Comparison of ENCODE assay signal across 14 mouse cellular contexts in the genomic region with DNA sequence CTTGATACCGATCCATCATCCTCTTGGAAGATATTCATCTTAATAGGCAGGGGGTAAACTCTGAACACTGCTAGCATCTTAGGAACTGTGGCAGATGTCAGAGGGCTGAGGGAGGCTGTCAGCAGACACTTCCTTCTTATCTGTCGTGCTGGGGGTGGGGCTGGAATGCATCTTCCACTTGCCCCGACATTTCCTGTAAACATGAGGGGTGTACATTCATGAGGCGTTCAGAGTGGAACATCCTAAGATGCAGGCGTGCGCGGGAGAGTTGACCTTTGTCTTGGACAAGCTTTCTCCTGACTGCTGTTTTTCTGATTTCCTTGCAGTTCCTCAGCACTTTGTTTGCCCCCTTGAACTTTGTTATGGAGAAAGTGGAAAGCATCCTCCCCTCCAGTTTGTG.
DNase-seq lines count a peak whose midpoint lies in the region; ATAC-seq and TF ChIP-seq lines count a peak whose summit lies in the region.
"Had no signal": no experiment of that assay in that cellular context is flagged by ENCODE, and none has a peak within 500 bp of the region (broad histone marks: within the 10 kb centered on the region; RNA-seq: fewer than 3 reads in every experiment).

No protein-coding gene starts in this region.

- no peak overlapping the region for H3K9ac ChIP-seq in heart, embryonic 13.5 days
- no peak overlapping the region for H3K9ac ChIP-seq in lung, embryonic 14.5 days
- H3K9ac ChIP-seq in liver, embryonic 12.5 days = no peak overlapping the region
- H3K9ac ChIP-seq: midbrain, embryonic 12.5 days; neural tube, embryonic 12.5 days had no signal

- no peak overlapping the region for H3K4me3 ChIP-seq in heart, embryonic 13.5 days
- no peak overlapping the region for H3K4me3 ChIP-seq in lung, embryonic 14.5 days (ENCODE audit: low read depth, low read length)
- H3K4me3 ChIP-seq in liver, embryonic 12.5 days = no peak overlapping the region
- H3K4me3 ChIP-seq: midbrain, embryonic 12.5 days; neural tube, embryonic 12.5 days had no signal

- H3K27me3 ChIP-seq in heart, embryonic 13.5 days (replicated peaks) = no peaks in the 10 kb centered on the region
- H3K27me3 ChIP-seq in lung, embryonic 14.5 days (ENCODE audit: insufficient read depth, low read length) = no peaks in the 10 kb centered on the region
- H3K27me3 ChIP-seq in liver, embryonic 12.5 days (replicated peaks) = no peaks in the 10 kb centered on the region
- H3K27me3 ChIP-seq: midbrain, embryonic 12.5 days; neural tube, embryonic 12.5 days had no signal

- peaks cover 14% of the 10 kb centered on the region; the same call in 1 of the 2 replicates for H3K36me3 ChIP-seq in heart, embryonic 13.5 days
- H3K36me3 ChIP-seq in lung, embryonic 14.5 days (ENCODE audit: insufficient read depth) = peaks cover 5% of the 10 kb centered on the region; the same call in 1 of the 2 replicates
- H3K36me3 ChIP-seq in liver, embryonic 12.5 days = peaks cover 3% of the 10 kb centered on the region; the same call in 1 of the 2 replicates

- TF ChIP-seq CTCF in lung, embryonic 14.5 days (IDR thresholded peaks at IDR 0.05; ENCODE audit: low read depth) = no peak

- intact Hi-C loops in heart, postnatal 10 days (cut with DNase I) = no loop called here

- 18% methylated on average over 7 of the region's 7 CpGs for WGBS in heart, embryonic 13.5 days
- 20% methylated on average over 7 of the region's 7 CpGs for WGBS in lung, embryonic 14.5 days
- WGBS in liver, embryonic 12.5 days (ENCODE audit: insufficient replicate concordance) = 34% methylated on average over 7 of the region's 7 CpGs

- no peak overlapping the region for H3K4me2 ChIP-seq in heart, embryonic 13.5 days
- no peak overlapping the region for H3K4me2 ChIP-seq in lung, embryonic 14.5 days
- H3K4me2 ChIP-seq in liver, embryonic 12.5 days = no peak overlapping the region
- H3K4me2 ChIP-seq: midbrain, embryonic 12.5 days; neural tube, embryonic 12.5 days had no signal

- peaks cover 59% of the 10 kb centered on the region for H3K4me1 ChIP-seq in heart, embryonic 13.5 days
- peaks cover 33% of the 10 kb centered on the region for H3K4me1 ChIP-seq in lung, embryonic 14.5 days (ENCODE audit: insufficient read depth)
- peaks cover 29% of the 10 kb centered on the region for H3K4me1 ChIP-seq in liver, embryonic 12.5 days
- H3K4me1 ChIP-seq: midbrain, embryonic 12.5 days had no signal

- 0 out of 2 replicates have a peak overlapping the region, but pooled peaks have one; percentile 26 for H3K27ac ChIP-seq in heart, embryonic 13.5 days (replicated peaks)
- peak overlapping the region; percentile 77 for H3K27ac ChIP-seq in lung, embryonic 14.5 days (ENCODE audit: low read depth)
- no peak overlapping the region for H3K27ac ChIP-seq in liver, embryonic 12.5 days
- H3K27ac ChIP-seq: midbrain, embryonic 12.5 days; neural tube, embryonic 12.5 days had no signal

- no peak for ATAC-seq in heart, embryonic 13.5 days (ENCODE audit: extremely low read depth, insufficient number of reproducible peaks, low FRiP score, low TSS enrichment)
- peak; percentile 76 for ATAC-seq in lung, embryonic 14.5 days (ENCODE audit: insufficient read depth)
- ATAC-seq in liver, embryonic 12.5 days = 0 out of 2 replicates have a peak, but pooled peaks have one; percentile 25
- ATAC-seq: intestine, postnatal 0 days had no signal

- H3K9me3 ChIP-seq in heart, embryonic 13.5 days = no peaks in the 10 kb centered on the region
- H3K9me3 ChIP-seq in lung, embryonic 14.5 days (ENCODE audit: low read depth, low read length) = no peaks in the 10 kb centered on the region
- H3K9me3 ChIP-seq in liver, embryonic 12.5 days (replicated peaks) = no peaks in the 10 kb centered on the region
- H3K9me3 ChIP-seq: midbrain, embryonic 12.5 days; neural tube, embryonic 12.5 days had no signal

- DNase-seq in heart, postnatal 10 days = no peak
- peak; percentile 82 for DNase-seq in lung, embryonic 14.5 days
- DNase-seq in lung, postnatal 36 days = no peak
- DNase-seq in embryo, embryonic 9.5 days (ENCODE audit: extremely low spot score) = peak; percentile 22
- DNase-seq in adrenal gland, postnatal 14 days = no peak
- DNase-seq: cerebellum, adult 9-10 months; heart, postnatal 4 days; layer of hippocampus, postnatal 36 days; right cerebral cortex, adult 18-20 months had no signal

Comparison
In these comparisons a context has a peak if more than half of its experiments do, and no peak if none do; other contexts are left out.
1. DNase-seq: peak in lung, embryonic 14.5 days (single experiment) and embryo, embryonic 9.5 days (single experiment); none in heart, postnatal 10 days (0 of 2), lung, postnatal 36 days (single experiment) and adrenal gland, postnatal 14 days (single experiment).